Mouse (Mus musculus) kidney, embryonic 14.5 days (tissue): ENCODE results near the gene Pdzd2. TPM values are rescaled to one million over a fixed set of nuclear protein-coding genes. Genes with fewer than 3 reads are reported as not detected.

ENCODE experiments used
- ATAC-seq: fragments of 200-750 bp; cut with Nextera tagmentation; 2 replicates; pipeline ENCODE4 v1.8.0; 2017; ENCODE audit warnings: moderate number of reproducible peaks, mild to moderate bottlenecking, moderate TSS enrichment, moderate library complexity; ENCODE audit not compliant: low FRiP score, low TSS enrichment
- H3K27ac ChIP-seq: fragments of 300-500 bp; sonication (generic); 2 replicates; pipeline ENCODE4 v1.5.1; 2014; ENCODE audit warnings: low read depth, mild to moderate bottlenecking, low read length, moderate library complexity, mixed read lengths
- H3K27me3 ChIP-seq: fragments of 300-500 bp; sonication (generic); 2 replicates; pipeline ENCODE4 v1.6.1; 2014; ENCODE audit warnings: mild to moderate bottlenecking, low read length; ENCODE audit not compliant: control insufficient read depth, insufficient read depth
- H3K36me3 ChIP-seq: fragments of 300-500 bp; sonication (generic); 2 replicates; pipeline ENCODE4 v1.6.1; 2014; ENCODE audit warnings: low read length, mixed read lengths; ENCODE audit not compliant: control insufficient read depth, insufficient read depth
- H3K4me1 ChIP-seq: fragments of 300-500 bp; sonication (generic); 2 replicates; pipeline ENCODE4 v1.6.1; 2014; ENCODE audit warnings: low read length, mixed read lengths; ENCODE audit not compliant: control insufficient read depth, insufficient read depth
- H3K4me2 ChIP-seq: fragments of 300-500 bp; sonication (generic); replicated peaks from 2 replicates; pipeline ENCODE4 v1.6.1; 2014; ENCODE audit warnings: low read depth, mild to moderate bottlenecking, low read length
- H3K4me3 ChIP-seq: fragments of 300-500 bp; sonication (generic); 2 replicates; pipeline ENCODE4 v1.5.1; 2014; ENCODE audit warnings: mild to moderate bottlenecking, low read length
- H3K9ac ChIP-seq: fragments of 300-500 bp; sonication (generic); 2 replicates; pipeline ENCODE4 v1.6.1; 2014; ENCODE audit warnings: low read depth, mild to moderate bottlenecking, low read length, moderate library complexity
- H3K9me3 ChIP-seq: fragments of 300-500 bp; sonication (generic); 2 replicates; pipeline ENCODE4 v1.6.1; 2016; ENCODE audit warnings: low read length; ENCODE audit not compliant: control insufficient read depth
- WGBS: fragments of 180-500 bp; shearing (Covaris S2); extraction: QIAGEN DNeasy Blood & Tissue Kit; methylation state at CpG from one replicate; pipeline ENCODE4 v1.1.7; 2014; 5-methylcytosine and 5-hydroxymethylcytosine counted together
- polyA plus RNA-seq: library from polyadenylated mRNA; unstranded; fragments of >200 nt; fragmentation: Nextera tagmentation; extraction: Ambion mirVana; gene quantifications from 2 replicates; pipeline ENCODE4 v1.2.1, GENCODE M21; 2014

Gene Pdzd2
- polyA plus RNA-seq, 1 experiment from 2014 or later = 43.7 TPM

DNA sequence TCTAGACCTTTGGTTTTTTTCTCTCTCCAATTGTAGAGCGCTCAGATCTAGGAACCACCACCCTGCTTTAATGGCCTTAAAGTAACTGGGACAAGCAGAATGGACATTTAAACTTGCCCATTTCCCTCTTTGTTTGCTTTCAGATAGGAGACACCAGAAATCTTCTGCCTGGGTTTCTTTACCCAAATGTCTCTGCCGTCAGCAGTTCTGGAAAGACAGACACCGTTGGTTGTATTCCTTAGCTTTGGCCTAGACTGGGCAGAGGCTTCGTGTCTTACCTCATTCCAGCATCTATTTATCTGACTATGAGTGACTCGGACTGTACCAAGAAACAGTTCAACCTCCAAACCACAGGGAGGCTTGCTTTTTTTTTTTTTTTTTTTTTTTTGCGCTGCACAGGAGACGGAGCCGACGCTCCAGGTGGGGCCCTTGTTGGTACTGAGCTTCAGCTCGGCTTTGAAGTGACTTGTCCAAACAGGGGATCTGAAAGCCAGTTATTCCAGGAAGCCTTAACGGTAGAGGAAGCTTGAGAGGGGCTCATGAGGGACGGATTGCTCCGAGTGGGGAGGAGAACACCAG is 363.1 kb downstream of the Pdzd2 start:
- H3K36me3 ChIP-seq = peaks cover 11% of the 10 kb centered on the region; the same call in 1 of the 2 replicates
- H3K27me3 ChIP-seq = no peaks in the 10 kb centered on the region
- H3K27ac ChIP-seq = no peak overlapping the region
- no peak overlapping the region for H3K4me3 ChIP-seq
- peaks cover 17% of the 10 kb centered on the region for H3K4me1 ChIP-seq
- no peak overlapping the region for H3K9ac ChIP-seq
- H3K9me3 ChIP-seq = no peaks in the 10 kb centered on the region
- no peak for ATAC-seq
- H3K4me2 ChIP-seq = no peak overlapping the region
- WGBS = 50% methylated on average over 13 of the region's 13 CpGs

DNA sequence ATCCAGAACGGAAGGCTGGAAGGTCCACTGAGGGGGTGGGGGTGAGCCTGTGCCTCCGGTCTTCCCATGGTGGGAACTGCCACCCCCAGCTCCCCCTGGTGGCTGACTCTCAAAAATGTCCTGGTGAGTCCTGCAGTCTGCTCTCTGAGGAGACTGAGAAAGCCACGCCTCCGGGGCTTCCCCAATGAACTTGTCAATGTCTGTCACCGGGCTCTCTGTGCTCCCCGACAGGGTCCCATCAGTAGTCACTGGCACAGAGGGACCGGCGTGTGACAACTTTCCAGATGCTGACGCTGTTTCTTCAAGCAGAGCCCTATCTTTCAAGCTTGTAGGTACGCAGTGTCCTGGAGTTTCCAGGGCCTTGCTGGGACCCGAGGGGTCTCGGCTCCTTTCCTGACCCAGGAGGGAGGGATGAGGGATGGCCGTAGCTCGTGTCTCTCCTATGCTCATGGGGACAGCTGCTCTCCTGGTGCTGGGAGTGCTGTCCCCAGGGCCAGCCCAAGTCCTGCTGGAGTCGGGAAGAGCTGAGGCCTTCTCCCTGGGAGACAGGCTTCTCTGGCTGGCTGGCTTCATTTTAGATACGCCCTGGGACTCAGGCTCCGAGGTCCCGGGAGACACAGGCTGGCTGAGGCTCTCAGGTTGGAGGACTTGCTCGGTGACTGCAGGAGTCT is 363.9 kb downstream of the Pdzd2 start:
- H3K27me3 ChIP-seq = no peaks in the 10 kb centered on the region
- peak overlapping the region; percentile 11; the same call in 1 of the 2 replicates for H3K27ac ChIP-seq
- WGBS = 16% methylated on average over 19 of the region's 19 CpGs
- peaks cover 17% of the 10 kb centered on the region for H3K4me1 ChIP-seq
- peaks cover 9% of the 10 kb centered on the region; the same call in 1 of the 2 replicates for H3K36me3 ChIP-seq
- H3K9me3 ChIP-seq = no peaks in the 10 kb centered on the region
- peak overlapping the region; percentile 15; the same call in 1 of the 2 replicates for H3K4me3 ChIP-seq
- ATAC-seq = peak; percentile 80
- H3K9ac ChIP-seq = peak overlapping the region; percentile 38; the same call in 1 of the 2 replicates
- H3K4me2 ChIP-seq = peak overlapping the region; percentile 44

DNA sequence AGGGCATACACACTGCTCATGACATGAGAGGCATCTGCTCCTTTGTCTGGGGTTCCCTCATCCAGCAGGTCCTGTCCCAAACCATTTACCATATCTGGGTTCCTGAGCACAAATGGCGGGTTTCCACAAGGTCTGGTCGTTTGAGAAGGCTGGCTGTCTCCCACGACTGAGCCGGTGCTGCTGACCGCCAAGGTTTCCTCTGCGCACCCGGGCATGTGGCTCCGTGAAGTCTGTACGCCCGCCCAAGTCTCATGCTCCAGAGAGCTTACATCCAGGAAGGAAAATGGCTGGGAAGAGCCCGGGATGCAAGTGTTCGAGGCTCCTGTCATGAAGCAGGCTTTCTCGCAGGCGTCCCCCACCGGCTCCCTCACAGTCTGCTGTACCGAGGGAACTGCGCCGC is 364.8 kb downstream of the Pdzd2 start:
- H3K9ac ChIP-seq = peak overlapping the region; percentile 38; the same call in 1 of the 2 replicates
- H3K27me3 ChIP-seq = no peaks in the 10 kb centered on the region
- H3K4me2 ChIP-seq = peak overlapping the region; percentile 44
- no peak for ATAC-seq
- H3K4me3 ChIP-seq = peak overlapping the region; percentile 15; the same call in 1 of the 2 replicates
- H3K9me3 ChIP-seq = no peaks in the 10 kb centered on the region
- 58% methylated on average over 18 of the region's 18 CpGs for WGBS
- no peak overlapping the region for H3K27ac ChIP-seq
- H3K4me1 ChIP-seq = peaks cover 17% of the 10 kb centered on the region
- H3K36me3 ChIP-seq = peaks cover 9% of the 10 kb centered on the region; the same call in 1 of the 2 replicates

DNA sequence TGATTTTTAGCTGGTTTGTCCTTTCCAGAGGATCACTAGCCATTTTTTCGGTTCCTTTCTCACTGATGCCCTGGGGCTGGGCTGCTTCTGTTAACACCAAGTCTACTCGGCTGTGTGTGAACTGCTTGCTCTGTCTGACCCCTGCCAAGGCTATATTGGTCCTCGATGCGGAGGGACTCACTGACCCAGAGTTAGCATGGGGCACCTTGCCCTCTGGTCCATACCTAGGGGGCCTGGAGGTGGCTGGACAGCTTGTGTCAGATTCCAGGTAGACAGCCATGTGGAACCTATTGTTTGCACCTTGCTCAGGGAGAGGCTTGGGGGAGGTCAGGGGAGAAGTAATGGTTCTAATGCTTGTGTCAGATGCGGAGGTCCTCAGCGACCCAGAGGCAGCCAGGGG is 365.8 kb downstream of the Pdzd2 start:
- ATAC-seq = peak; percentile 47; the same call in 1 of the 2 replicates
- H3K27ac ChIP-seq = no peak overlapping the region
- H3K27me3 ChIP-seq = no peaks in the 10 kb centered on the region
- no peak overlapping the region for H3K4me2 ChIP-seq
- H3K4me3 ChIP-seq = no peak overlapping the region
- no peaks in the 10 kb centered on the region for H3K9me3 ChIP-seq
- H3K9ac ChIP-seq = no peak overlapping the region
- peaks cover 9% of the 10 kb centered on the region; the same call in 1 of the 2 replicates for H3K36me3 ChIP-seq
- peaks cover 17% of the 10 kb centered on the region for H3K4me1 ChIP-seq
- WGBS = 40% methylated on average over 6 of the region's 6 CpGs

DNA sequence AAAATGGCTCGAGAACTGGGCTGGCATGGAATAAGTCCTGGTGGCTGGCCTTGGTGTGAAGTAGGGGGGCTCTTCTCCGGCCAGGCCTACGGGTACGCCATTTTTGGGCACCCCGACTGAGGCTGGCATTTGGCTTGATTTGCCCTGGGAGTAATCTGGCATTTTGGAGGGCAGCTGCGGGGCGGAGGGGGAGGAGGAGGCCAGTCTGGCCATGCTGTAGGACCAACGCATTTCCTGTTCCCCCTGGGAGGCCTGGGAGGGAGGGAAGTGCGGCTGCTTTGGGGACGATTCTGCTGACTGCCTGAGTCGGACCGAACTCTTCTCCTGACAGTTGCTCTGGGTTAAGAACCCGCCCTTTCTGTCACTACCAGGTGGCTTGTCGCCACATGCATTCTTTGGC is 366.2 kb downstream of the Pdzd2 start:
- H3K9me3 ChIP-seq = no peaks in the 10 kb centered on the region
- no peak overlapping the region for H3K4me2 ChIP-seq
- no peak overlapping the region for H3K4me3 ChIP-seq
- no peak overlapping the region for H3K27ac ChIP-seq
- no peak for ATAC-seq
- WGBS = 71% methylated on average over 14 of the region's 14 CpGs
- no peaks in the 10 kb centered on the region for H3K27me3 ChIP-seq
- peaks cover 17% of the 10 kb centered on the region for H3K4me1 ChIP-seq
- H3K36me3 ChIP-seq = peaks cover 9% of the 10 kb centered on the region; the same call in 1 of the 2 replicates
- H3K9ac ChIP-seq = no peak overlapping the region

DNA sequence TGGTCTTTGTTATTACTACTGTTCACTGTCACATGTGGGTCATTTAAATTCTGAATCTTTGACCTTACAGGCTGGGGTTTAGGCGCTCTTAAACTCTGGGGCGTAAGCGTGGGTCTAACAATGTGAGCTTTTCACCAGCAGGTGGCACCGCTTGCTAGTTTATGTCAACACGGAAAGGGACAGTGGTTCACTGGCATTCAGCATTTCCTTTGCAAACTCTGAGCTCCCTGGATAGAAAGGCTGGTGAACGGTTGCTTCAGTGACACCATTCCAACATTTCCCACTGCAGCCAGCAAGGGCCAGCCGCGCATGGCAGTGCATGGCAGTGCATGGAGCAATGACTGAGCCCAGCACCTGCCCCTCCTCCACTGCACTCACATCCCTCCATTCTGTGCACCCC is 368.5 kb downstream of the Pdzd2 start:
- 7% methylated on average over 8 of the region's 8 CpGs for whole genome bisulfite sequencing
- ATAC-seq = peak; percentile 68
- H3K9ac ChIP-seq = no peak overlapping the region
- H3K27ac ChIP-seq = no peak overlapping the region
- peaks cover 13% of the 10 kb centered on the region; the same call in 1 of the 2 replicates for H3K36me3 ChIP-seq
- no peaks in the 10 kb centered on the region for H3K27me3 ChIP-seq
- no peak overlapping the region for H3K4me3 ChIP-seq
- H3K4me1 ChIP-seq = peaks cover 15% of the 10 kb centered on the region
- H3K4me2 ChIP-seq = no peak overlapping the region
- H3K9me3 ChIP-seq = no peaks in the 10 kb centered on the region

DNA sequence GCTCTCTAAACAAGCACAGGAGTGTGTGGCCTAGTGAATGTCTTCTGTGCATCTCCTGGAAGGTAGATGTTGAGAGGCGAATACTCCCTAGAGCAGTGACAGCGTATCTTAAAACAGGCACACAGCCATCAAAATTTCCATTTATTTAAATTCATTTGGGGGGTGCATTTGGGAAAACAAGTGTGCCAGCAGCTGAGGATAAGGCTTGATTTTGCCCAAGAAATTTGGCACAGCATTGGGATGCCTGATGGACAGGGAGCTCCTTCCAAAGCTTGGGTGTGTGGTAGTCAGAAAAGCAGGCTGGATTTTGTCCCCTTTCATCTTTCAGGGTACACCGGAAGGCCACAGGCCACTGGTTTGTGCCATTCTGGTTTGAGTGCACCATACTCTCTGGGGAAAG is 369.6 kb downstream of the Pdzd2 start:
- no peak overlapping the region for H3K4me3 ChIP-seq
- H3K27me3 ChIP-seq = no peaks in the 10 kb centered on the region
- peaks cover 9% of the 10 kb centered on the region; the same call in 1 of the 2 replicates for H3K4me1 ChIP-seq
- peaks cover 18% of the 10 kb centered on the region; the same call in 1 of the 2 replicates for H3K36me3 ChIP-seq
- H3K4me2 ChIP-seq = no peak overlapping the region
- H3K9me3 ChIP-seq = no peaks in the 10 kb centered on the region
- no peak for ATAC-seq
- no peak overlapping the region for H3K27ac ChIP-seq
- no peak overlapping the region for H3K9ac ChIP-seq
- WGBS = 97% methylated on average over 3 of the region's 3 CpGs

DNA sequence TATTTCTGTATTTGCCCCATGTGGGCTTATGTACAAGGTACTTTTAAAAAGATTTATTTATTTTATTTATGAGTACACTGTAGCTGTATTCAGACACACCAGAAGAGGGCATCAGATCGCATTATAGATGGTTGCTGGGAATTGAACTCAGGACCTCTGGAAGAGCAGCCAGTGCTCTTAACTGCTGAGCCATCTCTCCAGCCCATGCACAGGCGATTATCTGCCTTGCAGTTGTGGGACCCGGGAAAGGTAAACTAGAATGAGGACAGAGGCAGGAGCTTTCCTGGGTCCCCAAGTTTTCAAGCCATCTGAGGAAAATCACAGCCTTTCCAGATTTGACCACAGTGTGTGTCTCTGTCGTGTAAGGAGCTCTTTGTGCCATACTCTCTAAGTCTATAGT is 370.9 kb downstream of the Pdzd2 start:
- Histone ChIP-seq H3K4me2 (no peak overlapping the region), H3K9ac (no peak overlapping the region), H3K4me3 (no peak overlapping the region), H3K4me1 (peaks cover 4% of the 10 kb centered on the region; the same call in 1 of the 2 replicates), H3K27ac (no peak overlapping the region), H3K27me3 (no peaks in the 10 kb centered on the region), H3K9me3 (no peaks in the 10 kb centered on the region), H3K36me3 (peaks cover 18% of the 10 kb centered on the region; the same call in 1 of the 2 replicates)
- 86% methylated on average over 4 of the region's 4 CpGs for WGBS
- no peak for ATAC-seq

DNA sequence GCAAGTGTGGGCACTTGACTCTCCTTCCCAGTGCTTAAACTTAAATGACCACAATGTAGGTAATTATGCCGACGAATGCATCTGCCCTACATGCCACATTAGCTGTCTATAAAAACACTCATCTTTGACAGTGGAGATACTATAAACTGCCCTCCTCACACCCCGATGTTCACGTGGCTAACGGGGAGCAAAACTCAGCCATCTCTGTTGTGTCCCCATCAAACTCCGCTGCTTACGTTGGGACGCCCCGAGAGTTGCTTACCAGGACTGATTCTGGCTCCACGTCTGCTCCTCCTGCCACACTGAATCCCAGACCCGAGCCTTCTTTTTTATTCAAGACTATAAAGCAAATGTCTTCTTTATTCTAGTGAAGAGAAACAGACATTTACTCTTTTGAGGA is 371.4 kb downstream of the Pdzd2 start:
- no peaks in the 10 kb centered on the region for H3K4me1 ChIP-seq
- WGBS = 88% methylated on average over 11 of the region's 11 CpGs
- ATAC-seq = no peak

More for the DNA sequence above, 371.4 kb downstream of the Pdzd2 start:
- no peak overlapping the region for H3K27ac ChIP-seq
- no peaks in the 10 kb centered on the region for H3K27me3 ChIP-seq
- no peak overlapping the region for H3K4me2 ChIP-seq
- no peak overlapping the region for H3K4me3 ChIP-seq
- H3K9me3 ChIP-seq = no peaks in the 10 kb centered on the region
- no peak overlapping the region for H3K9ac ChIP-seq
- H3K36me3 ChIP-seq = peaks cover 18% of the 10 kb centered on the region; the same call in 1 of the 2 replicates
